Mouse (Mus musculus) layer of hippocampus, adult 2 months (tissue): Measurements from ENCODE around the gene Dnm1l. TPM values are rescaled to one million over a fixed set of nuclear protein-coding genes. Genes with fewer than 3 reads are reported as not detected.
"Not testable (repeated sequence)": the region's sequence is repeated elsewhere in the genome, so short reads cannot be mapped to it uniquely, and the experiment has no call there.

Source experiments
- DNase-seq, 2 experiments: peaks; one replicate each; pipeline ENCODE4 v3.0.0; 2022; ENCODE audit warnings: low spot score in 2 of 2
- H3K27ac ChIP-seq: fragments of 200-600 bp; 2 replicates; pipeline ENCODE4 v1.8.1; 2022
- H3K4me3 ChIP-seq: fragments of 200-600 bp; 2 replicates; pipeline ENCODE4 v1.8.1; 2022; ENCODE audit warnings: mild to moderate bottlenecking
- CTCF ChIP-seq: fragments of 200-600 bp; conservative IDR thresholded peaks from 2 replicates; pipeline ENCODE4 v1.8.1; 2022; ENCODE audit warnings: antibody characterized with exemption, mild to moderate bottlenecking, moderate library complexity
- long read RNA-seq, 2 experiments: library from polyadenylated mRNA; stranded (forward); transcript quantifications; one replicate each; pipeline ENCODE4 v2.0.0; 2021; ENCODE audit warnings: borderline mapping rate in 2 of 2
- total RNA-seq, 2 experiments: library from RNA; stranded (reverse); gene quantifications; 2 replicates each; pipeline ENCODE4 v1.2.3; 2021

The Dnm1l gene
- total RNA-seq, result 100 to 1,000 TPM; 195 to 205 TPM
- long read RNA-seq, experiment 1, partial matches to known transcripts, result 5 of 110 reads
- long read RNA-seq, experiment 1, other reads (novel, unspliced or antisense), result 100 of 110 reads
- long read RNA-seq, experiment 2, partial matches to known transcripts, result 6 of 156 reads
- long read RNA-seq, experiment 2, other reads (novel, unspliced or antisense), result 146 of 156 reads

GRCm38 (mm10) chr16:16358481-16359100 is at the start of gene Dnm1l:
Gene Dnm1l (minus strand): TSS chr16:16358959.
- peak; percentile 49 for TF ChIP-seq CTCF
- Histone ChIP-seq H3K4me3 (peak within 1 kb of the TSS; percentile 97), H3K27ac (peak within 1 kb of the TSS; percentile 96)
- peak; percentile 91 to 93 for DNase-seq

- not testable (repeated sequence) for H3K27ac ChIP-seq, DNase-seq, H3K4me3 ChIP-seq
Measured at GRCm38 (mm10) chr16:16367217-16367616, 8.5 kb upstream of the Dnm1l start.

GRCm38 (mm10) chr16:16359101-16359482 is 333 bp upstream of the Dnm1l start:
- peak overlapping the region; percentile 96 for H3K27ac ChIP-seq
- peak in 1 of 2 experiments; percentile 10 for DNase-seq
- peak overlapping the region; percentile 97 for H3K4me3 ChIP-seq

- peak overlapping the region; percentile 97 for H3K4me3 ChIP-seq
- H3K27ac ChIP-seq, result peak overlapping the region; percentile 96
- no peak for DNase-seq
- peak; percentile 41; the same call in 1 of the 2 replicates for TF ChIP-seq CTCF
Measured at GRCm38 (mm10) chr16:16357908-16358307, 851 bp downstream of the Dnm1l start.

- TF ChIP-seq CTCF, result no peak
- H3K27ac ChIP-seq, result no peak overlapping the region
- no peak overlapping the region for H3K4me3 ChIP-seq
- no peak for DNase-seq
Measured at GRCm38 (mm10) chr16:16346420-16346819, 12.3 kb downstream of the Dnm1l start.

GRCm38 (mm10) chr16:16325775-16326336 is 32.9 kb downstream of the Dnm1l start:
- H3K4me3 ChIP-seq, result no peak overlapping the region
- no peak overlapping the region for H3K27ac ChIP-seq
- no peak for TF ChIP-seq CTCF
- no peak for DNase-seq

GRCm38 (mm10) chr16:16311319-16311718 is 47.4 kb downstream of the Dnm1l start:
- Histone ChIP-seq H3K4me3 (no peak overlapping the region), H3K27ac (no peak overlapping the region)
- no peak for TF ChIP-seq CTCF
- DNase-seq, result no peak

- no peak for DNase-seq
- peak overlapping the region; percentile 95; the same call in 1 of the 2 replicates for H3K27ac ChIP-seq
Measured at GRCm38 (mm10) chr16:16303888-16304287, 54.9 kb downstream of the Dnm1l start.

GRCm38 (mm10) chr16:16303138-16303827 is 55.5 kb downstream of the Dnm1l start:
- H3K27ac ChIP-seq, result peak overlapping the region; percentile 95
- DNase-seq, result peak in 1 of 2 experiments; percentile 17
- TF ChIP-seq CTCF, result no peak
- peak overlapping the region; percentile 94 for H3K4me3 ChIP-seq

More at GRCm38 (mm10) chr16:16303888-16304287, 54.9 kb downstream of the Dnm1l start:
- peak; percentile 65 for TF ChIP-seq CTCF
- peak overlapping the region; percentile 94 for H3K4me3 ChIP-seq

- H3K27ac ChIP-seq, result peak within 1 kb of the TSS; percentile 95
- H3K4me3 ChIP-seq, result peak within 1 kb of the TSS; percentile 94
- peak; percentile 91 to 94 for DNase-seq
- peak; percentile 67 for TF ChIP-seq CTCF
Measured at GRCm38 (mm10) chr16:16302369-16303137, 56.2 kb downstream of the Dnm1l start, which contains the start of gene Yars2. Gene Yars2 (plus strand): TSS chr16:16302965.

GRCm38 (mm10) chr16:16273752-16274151 is 85.0 kb downstream of the Dnm1l start:
- no peak for TF ChIP-seq CTCF
- Histone ChIP-seq H3K4me3 (no peak overlapping the region), H3K27ac (no peak overlapping the region)
- no peak for DNase-seq

- DNase-seq, result no peak
- Histone ChIP-seq H3K4me3 (no peak overlapping the region), H3K27ac (no peak overlapping the region)
- no peak for TF ChIP-seq CTCF
Measured at GRCm38 (mm10) chr16:16272978-16273377, 85.8 kb downstream of the Dnm1l start.
